Mouse (Mus musculus): ENCODE data around the gene Trim42. TPM values are rescaled to one million over a fixed set of nuclear protein-coding genes. Genes with fewer than 3 reads are reported as not detected.

Gene Trim42
- total RNA-seq (2023; ENCODE audit: inconsistent age), result not detected in 4 replicates

GRCm38 (mm10) chr9:97369591-97369990 is at the start of gene Trim42:
Gene Trim42 (minus strand): TSS chr9:97369958.

